Mouse (Mus musculus): ENCODE results near the gene Gm10061. TPM values are rescaled to one million over a fixed set of nuclear protein-coding genes. Genes with fewer than 3 reads are reported as not detected.

The Gm10061 gene
- polyA plus RNA-seq (2012): not detected in 2 replicates

DNA sequence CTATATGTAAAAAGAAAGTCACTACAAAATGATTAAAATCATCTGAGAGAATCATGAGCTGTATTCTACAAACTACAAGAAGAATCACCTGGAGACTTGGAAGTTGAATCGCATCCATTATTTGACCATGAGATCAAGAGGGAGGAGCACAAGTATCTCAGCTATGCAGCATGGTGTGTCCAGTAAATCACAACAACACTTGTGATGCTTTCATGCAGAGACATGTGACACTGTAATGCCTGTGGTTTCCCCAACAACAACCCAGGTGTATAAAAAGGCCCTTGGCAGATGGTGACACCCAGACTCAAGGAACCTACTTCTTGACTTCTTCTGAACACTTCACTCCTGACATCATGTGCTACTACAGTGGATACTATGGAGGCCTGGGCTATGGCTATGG lies at the start of gene Gm10061:
Gene Gm10061, plus strand, starts transcription at position 301 of the 400 bp plus-strand sequence.

DNA sequence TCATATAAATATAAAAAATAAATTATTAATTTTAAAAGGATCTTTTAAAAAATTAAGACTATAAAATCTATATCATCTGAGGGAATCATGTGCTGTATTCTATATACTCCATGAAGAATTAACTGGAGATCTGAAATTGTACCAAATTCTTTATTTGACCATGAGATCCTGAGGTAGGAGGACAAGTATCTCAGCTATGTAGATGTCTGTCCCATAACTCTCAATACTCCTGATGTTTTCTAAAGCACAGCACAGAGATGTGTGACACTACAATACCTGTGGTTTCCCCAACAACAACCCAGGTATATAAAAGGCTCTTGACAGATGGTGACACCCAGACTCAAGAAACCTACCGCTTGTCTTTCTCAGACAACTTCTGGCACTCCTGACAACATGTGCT lies 10.3 kb upstream of the Gm10061 start, which contains the start of gene Gm6358:
Gene Gm6358, plus strand, starts transcription at position 301 of the 400 bp plus-strand sequence.

GRCm38 (mm10) chr16:89157652-89158051 lies 6.8 kb downstream of the Gm10061 start, which contains the start of gene Gm9789:
Gene Gm9789, plus strand, starts transcription at chr16:89157952.

DNA sequence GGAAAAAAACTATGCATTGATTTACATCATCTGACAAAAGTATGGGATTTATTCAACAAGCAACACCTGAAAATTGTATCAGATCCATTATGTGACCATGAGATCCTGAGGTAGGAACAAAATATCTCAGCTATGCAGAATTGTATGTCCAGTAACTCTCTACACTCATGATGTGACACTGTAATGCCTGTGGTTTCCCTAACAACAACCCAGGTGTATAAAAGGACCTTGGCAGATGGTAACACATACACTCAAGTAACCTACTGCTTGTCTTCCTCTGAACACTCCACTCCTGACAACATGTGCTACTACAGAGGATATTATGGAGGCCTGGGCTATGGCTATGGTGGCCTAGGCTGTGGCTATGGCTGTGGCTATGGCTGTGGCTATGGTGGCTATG lies 18.3 kb downstream of the Gm10061 start, which contains the start of gene Gm7735:
Gene Gm7735, plus strand, starts transcription at position 301 of the 400 bp plus-strand sequence.

DNA sequence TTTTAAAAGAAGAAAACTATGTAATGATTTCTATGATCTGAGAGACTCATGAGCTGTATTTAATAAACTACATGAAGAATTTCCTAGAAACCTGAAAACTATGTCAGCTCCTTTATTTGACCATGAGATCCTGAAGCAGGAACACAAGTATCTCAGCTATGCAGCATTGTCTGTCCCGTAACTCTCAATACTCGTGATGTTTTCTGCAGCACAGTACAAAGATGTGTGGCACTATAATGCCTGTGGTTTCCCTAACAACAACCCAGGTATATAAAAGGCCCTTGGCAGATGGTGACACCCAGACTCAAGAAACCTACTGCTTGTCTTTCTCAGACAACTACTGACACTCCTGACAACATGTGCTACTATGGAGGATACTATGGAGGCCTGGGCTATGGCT lies 23.5 kb downstream of the Gm10061 start, which contains the start of gene 1110057P08Rik:
Gene 1110057P08Rik, plus strand, starts transcription at position 301 of the 400 bp plus-strand sequence.

Other genes with a start within 250 kb of the Gm10061 start
- gene Krtap19-9b, start 218.8 kb upstream of the Gm10061 start, polyA plus RNA-seq (2012): not detected in 2 replicates
- not detected in 2 replicates for gene Krtap16-3, start 188.2 kb upstream of the Gm10061 start, polyA plus RNA-seq (2012)
- not detected in 2 replicates for gene Krtap22-2, start 140.3 kb upstream of the Gm10061 start, polyA plus RNA-seq (2012)
- not detected in 2 replicates for gene Gm10229, start 135.8 kb upstream of the Gm10061 start, polyA plus RNA-seq (2012)
- gene Krtap6-1, start 119.4 kb upstream of the Gm10061 start, polyA plus RNA-seq (2012): not detected in 2 replicates
- 0.28 TPM in 1 of 2 replicates, not detected in the other for gene Gm10228, start 109.6 kb upstream of the Gm10061 start, polyA plus RNA-seq (2012)
- gene Krtap6-5, start 103.2 kb upstream of the Gm10061 start, polyA plus RNA-seq (2012): not detected in 2 replicates
- not detected in 2 replicates for gene 1110025L11Rik, start 87.1 kb upstream of the Gm10061 start, polyA plus RNA-seq (2012)
- not detected in 2 replicates for gene Krtap6-3, start 67.1 kb upstream of the Gm10061 start, polyA plus RNA-seq (2012)
- gene Gm6358, start 10.2 kb upstream of the Gm10061 start, polyA plus RNA-seq (2012): not detected in 2 replicates
- gene Gm9789, start 6.9 kb downstream of the Gm10061 start, polyA plus RNA-seq (2012): not detected in 2 replicates
- not detected in 2 replicates for gene Gm7735, start 18.4 kb downstream of the Gm10061 start, polyA plus RNA-seq (2012)
- not detected in 2 replicates for gene 1110057P08Rik, start 23.6 kb downstream of the Gm10061 start, polyA plus RNA-seq (2012)
- gene Krtap20-2, start 54.8 kb downstream of the Gm10061 start, polyA plus RNA-seq (2012): not detected in 2 replicates

All from megakaryocyte-erythroid progenitor cell, adult 5 weeks (primary cell).